Mouse (Mus musculus) hindbrain, embryonic 13.5 days (tissue): ENCODE measurements at regions not wholly inside any gene's neighbourhood (a gene's known extent, or its start where the extent isn't known, plus 50 kb on each side); places are given as distances from the start of the nearest gene placed in this dataset.

Source experiments
- ATAC-seq: fragments of 200-750 bp; cut with Nextera tagmentation; 2 replicates; pipeline ENCODE4 v1.8.0; 2017; ENCODE audit warnings: moderate TSS enrichment; ENCODE audit not compliant: low FRiP score
- H3K27ac ChIP-seq: fragments of 300-500 bp; sonication (generic); 2 replicates; pipeline ENCODE4 v1.5.1; 2015; ENCODE audit warnings: inconsistent platforms, mild to moderate bottlenecking, moderate library complexity
- H3K27me3 ChIP-seq: fragments of 300-500 bp; sonication (generic); 2 replicates; pipeline ENCODE4 v1.6.1; 2015; ENCODE audit warnings: mild to moderate bottlenecking, inconsistent platforms
- H3K36me3 ChIP-seq: fragments of 300-500 bp; sonication (generic); 2 replicates; pipeline ENCODE4 v1.6.1; 2015; ENCODE audit warnings: mild to moderate bottlenecking, inconsistent platforms
- H3K4me1 ChIP-seq: fragments of 300-500 bp; sonication (generic); replicated peaks from 2 replicates; pipeline ENCODE4 v1.6.1; 2015; ENCODE audit warnings: inconsistent platforms
- H3K4me2 ChIP-seq: fragments of 300-500 bp; sonication (generic); 2 replicates; pipeline ENCODE4 v1.6.1; 2015; ENCODE audit warnings: inconsistent platforms, mild to moderate bottlenecking, moderate library complexity
- H3K4me3 ChIP-seq: fragments of 300-500 bp; sonication (generic); 2 replicates; pipeline ENCODE4 v1.5.1; 2015; ENCODE audit warnings: mild to moderate bottlenecking, inconsistent platforms
- H3K9ac ChIP-seq: fragments of 300-500 bp; sonication (generic); 2 replicates; pipeline ENCODE4 v1.6.1; 2015; ENCODE audit warnings: mild to moderate bottlenecking, inconsistent platforms
- H3K9me3 ChIP-seq: fragments of 300-500 bp; sonication (generic); 2 replicates; pipeline ENCODE4 v1.6.1; 2016; ENCODE audit warnings: inconsistent platforms
- WGBS: fragments of 180-500 bp; shearing (Covaris S2); methylation state at CpG from one replicate; pipeline ENCODE4 v1.1.7; 2015; 5-methylcytosine and 5-hydroxymethylcytosine counted together

GRCm38 (mm10) chr9:100404426-100404825, 82.2 kb downstream of the Il20rb start:
- no peaks in the 10 kb centered on the region for H3K27me3 ChIP-seq
- no peak overlapping the region for H3K27ac ChIP-seq
- no peak for ATAC-seq
- no peaks in the 10 kb centered on the region for H3K9me3 ChIP-seq
- H3K4me1 ChIP-seq: no peaks in the 10 kb centered on the region
- H3K9ac ChIP-seq: no peak overlapping the region
- WGBS: 93% methylated on average over 5 of the region's 5 CpGs
- no peaks in the 10 kb centered on the region for H3K36me3 ChIP-seq
- no peak overlapping the region for H3K4me2 ChIP-seq
- H3K4me3 ChIP-seq: no peak overlapping the region

- Histone ChIP-seq H3K4me1 (0 out of 2 replicates have a peak, but pooled peaks cover 4% of the 10 kb centered on the region), H3K9me3 (no peaks in the 10 kb centered on the region), H3K27me3 (no peaks in the 10 kb centered on the region), H3K4me3 (no peak overlapping the region), H3K4me2 (no peak overlapping the region), H3K9ac (no peak overlapping the region), H3K27ac (no peak overlapping the region), H3K36me3 (no peaks in the 10 kb centered on the region)
- 0 out of 2 replicates have a peak, but pooled peaks have one; percentile 65 for ATAC-seq
- WGBS: 23% methylated on average over 8 of the region's 8 CpGs
Observed at GRCm38 (mm10) chr9:100400366-100400765, 86.2 kb downstream of the Il20rb start.

GRCm38 (mm10) chr9:100396340-100396910, 90.2 kb downstream of the Il20rb start:
- ATAC-seq: no peak
- no peak overlapping the region for H3K9ac ChIP-seq
- 0 out of 2 replicates have a peak, but pooled peaks cover 4% of the 10 kb centered on the region for H3K4me1 ChIP-seq
- H3K27ac ChIP-seq: no peak overlapping the region
- H3K4me3 ChIP-seq: no peak overlapping the region
- no peak overlapping the region for H3K4me2 ChIP-seq
- H3K36me3 ChIP-seq: no peaks in the 10 kb centered on the region
- no peaks in the 10 kb centered on the region for H3K9me3 ChIP-seq
- no peaks in the 10 kb centered on the region for H3K27me3 ChIP-seq
- WGBS: 88% methylated on average over 7 of the region's 7 CpGs

GRCm38 (mm10) chr9:100395711-100396110, 90.9 kb downstream of the Il20rb start:
- H3K9ac ChIP-seq: no peak overlapping the region
- WGBS: 5% methylated on average over 5 of the region's 5 CpGs
- H3K27ac ChIP-seq: no peak overlapping the region
- no peak overlapping the region for H3K4me2 ChIP-seq
- H3K9me3 ChIP-seq: no peaks in the 10 kb centered on the region
- peaks cover under 1% of the 10 kb centered on the region; the same call in 1 of the 2 replicates for H3K27me3 ChIP-seq
- no peaks in the 10 kb centered on the region for H3K36me3 ChIP-seq
- no peak for ATAC-seq
- H3K4me3 ChIP-seq: no peak overlapping the region
- H3K4me1 ChIP-seq: 0 out of 2 replicates have a peak, but pooled peaks cover 4% of the 10 kb centered on the region

GRCm38 (mm10) chr9:100394632-100395031, 92.0 kb downstream of the Il20rb start:
- no peaks in the 10 kb centered on the region for H3K9me3 ChIP-seq
- no peaks in the 10 kb centered on the region for H3K36me3 ChIP-seq
- no peak overlapping the region for H3K4me2 ChIP-seq
- H3K27ac ChIP-seq: no peak overlapping the region
- no peak overlapping the region for H3K9ac ChIP-seq
- ATAC-seq: no peak
- H3K27me3 ChIP-seq: peaks cover 3% of the 10 kb centered on the region; the same call in 1 of the 2 replicates
- H3K4me1 ChIP-seq: 0 out of 2 replicates have a peak, but pooled peaks cover 4% of the 10 kb centered on the region
- 71% methylated on average over 1 of the region's 1 CpGs for WGBS
- H3K4me3 ChIP-seq: no peak overlapping the region

- H3K4me1 ChIP-seq: 0 out of 2 replicates have a peak, but pooled peaks cover 4% of the 10 kb centered on the region
- WGBS: 80% methylated on average over 5 of the region's 5 CpGs
Observed at GRCm38 (mm10) chr9:100394166-100394565, 92.4 kb downstream of the Il20rb start.

GRCm38 (mm10) chr9:100392262-100392661, 94.3 kb downstream of the Il20rb start:
- H3K9me3 ChIP-seq: no peaks in the 10 kb centered on the region
- WGBS: 50% methylated on average over 1 of the region's 1 CpGs
- no peak overlapping the region for H3K27ac ChIP-seq
- peaks cover 3% of the 10 kb centered on the region; the same call in 1 of the 2 replicates for H3K27me3 ChIP-seq
- no peaks in the 10 kb centered on the region for H3K36me3 ChIP-seq
- H3K4me2 ChIP-seq: no peak overlapping the region
- ATAC-seq: no peak
- no peak overlapping the region for H3K9ac ChIP-seq
- 0 out of 2 replicates have a peak, but pooled peaks cover 4% of the 10 kb centered on the region for H3K4me1 ChIP-seq
- H3K4me3 ChIP-seq: no peak overlapping the region

More at GRCm38 (mm10) chr9:100394166-100394565, 92.4 kb downstream of the Il20rb start:
- H3K9me3 ChIP-seq: no peaks in the 10 kb centered on the region
- no peak overlapping the region for H3K4me3 ChIP-seq
- H3K9ac ChIP-seq: no peak overlapping the region
- ATAC-seq: no peak
- H3K27ac ChIP-seq: no peak overlapping the region
- no peaks in the 10 kb centered on the region for H3K36me3 ChIP-seq
- no peak overlapping the region for H3K4me2 ChIP-seq
- H3K27me3 ChIP-seq: peaks cover 3% of the 10 kb centered on the region; the same call in 1 of the 2 replicates

GRCm38 (mm10) chr9:100391566-100392213, 94.9 kb downstream of the Il20rb start:
- Histone ChIP-seq H3K9me3 (no peaks in the 10 kb centered on the region), H3K4me1 (no peaks in the 10 kb centered on the region)

GRCm38 (mm10) chr9:100388393-100388792, 98.2 kb downstream of the Il20rb start:
- H3K4me2 ChIP-seq: no peak overlapping the region
- no peak for ATAC-seq
- H3K9ac ChIP-seq: no peak overlapping the region
- H3K4me1 ChIP-seq: no peaks in the 10 kb centered on the region
- H3K9me3 ChIP-seq: no peaks in the 10 kb centered on the region
- peaks cover 5% of the 10 kb centered on the region; the same call in 1 of the 2 replicates for H3K27me3 ChIP-seq
- H3K27ac ChIP-seq: no peak overlapping the region
- no peak overlapping the region for H3K4me3 ChIP-seq
- H3K36me3 ChIP-seq: no peaks in the 10 kb centered on the region
- 90% methylated on average over 7 of the region's 7 CpGs for WGBS

More at GRCm38 (mm10) chr9:100391566-100392213, 94.9 kb downstream of the Il20rb start:
- Histone ChIP-seq H3K9ac (no peak overlapping the region), H3K27ac (no peak overlapping the region), H3K36me3 (no peaks in the 10 kb centered on the region), H3K27me3 (peaks cover 4% of the 10 kb centered on the region; the same call in 1 of the 2 replicates), H3K4me2 (no peak overlapping the region), H3K4me3 (no peak overlapping the region)
- 80% methylated on average over 8 of the region's 8 CpGs for WGBS
- no peak for ATAC-seq

GRCm38 (mm10) chr9:100387171-100387685, 99.4 kb downstream of the Il20rb start:
- Histone ChIP-seq H3K9ac (no peak overlapping the region), H3K9me3 (no peaks in the 10 kb centered on the region), H3K4me2 (no peak overlapping the region), H3K4me1 (no peaks in the 10 kb centered on the region), H3K27ac (no peak overlapping the region), H3K27me3 (peaks cover 5% of the 10 kb centered on the region; the same call in 1 of the 2 replicates), H3K4me3 (no peak overlapping the region), H3K36me3 (no peaks in the 10 kb centered on the region)
- WGBS: 41% methylated on average over 13 of the region's 13 CpGs
- ATAC-seq: no peak

GRCm38 (mm10) chr9:100382492-100382891, 104.1 kb downstream of the Il20rb start:
- Histone ChIP-seq H3K4me1 (no peaks in the 10 kb centered on the region), H3K9me3 (no peaks in the 10 kb centered on the region), H3K27me3 (0 out of 2 replicates have a peak, but pooled peaks cover 2% of the 10 kb centered on the region), H3K4me2 (no peak overlapping the region), H3K4me3 (no peak overlapping the region), H3K27ac (no peak overlapping the region), H3K9ac (no peak overlapping the region), H3K36me3 (no peaks in the 10 kb centered on the region)
- WGBS: 64% methylated on average over 5 of the region's 5 CpGs
- ATAC-seq: no peak

- no peak overlapping the region for H3K9ac ChIP-seq
- no peaks in the 10 kb centered on the region for H3K4me1 ChIP-seq
Observed at GRCm38 (mm10) chr9:100369921-100370320, 116.7 kb downstream of the Il20rb start.

More at GRCm38 (mm10) chr9:100369921-100370320, 116.7 kb downstream of the Il20rb start:
- H3K27me3 ChIP-seq: no peaks in the 10 kb centered on the region
- H3K36me3 ChIP-seq: no peaks in the 10 kb centered on the region
- WGBS: 87% methylated on average over 5 of the region's 5 CpGs
- H3K9me3 ChIP-seq: no peaks in the 10 kb centered on the region
- ATAC-seq: no peak
- no peak overlapping the region for H3K4me3 ChIP-seq
- H3K4me2 ChIP-seq: no peak overlapping the region
- H3K27ac ChIP-seq: no peak overlapping the region
